Mouse (Mus musculus) hindbrain, embryonic 11.5 days (tissue): Measurements from ENCODE around the gene Cdh13. TPM values are rescaled to one million over a fixed set of nuclear protein-coding genes. Genes with fewer than 3 reads are reported as not detected.

Experiments used
- ATAC-seq: fragments of 200-750 bp; cut with Nextera tagmentation; 2 replicates; pipeline ENCODE4 v1.8.0; 2017; ENCODE audit warnings: mild to moderate bottlenecking, moderate TSS enrichment, moderate library complexity; ENCODE audit not compliant: low FRiP score
- DNase-seq: peaks from one replicate; pipeline ENCODE4 v3.0.0-alpha.2; 2015; ENCODE audit warnings: low spot score
- H3K27ac ChIP-seq: fragments of 300-500 bp; sonication (generic); 2 replicates; pipeline ENCODE4 v1.5.1; 2014; ENCODE audit warnings: mild to moderate bottlenecking, low read depth, low read length
- H3K27me3 ChIP-seq: fragments of 300-500 bp; sonication (generic); 2 replicates; pipeline ENCODE4 v1.6.1; 2014; ENCODE audit warnings: mild to moderate bottlenecking, low read length, moderate library complexity, mixed read lengths; ENCODE audit not compliant: control insufficient read depth, insufficient read depth
- H3K36me3 ChIP-seq: fragments of 300-500 bp; sonication (generic); 2 replicates; pipeline ENCODE4 v1.6.1; 2014; ENCODE audit warnings: mild to moderate bottlenecking, low read length, moderate library complexity, mixed read lengths; ENCODE audit not compliant: control insufficient read depth, insufficient read depth
- H3K4me1 ChIP-seq: fragments of 300-500 bp; sonication (generic); replicated peaks from 2 replicates; pipeline ENCODE4 v1.6.1; 2014; ENCODE audit warnings: low read length, mixed read lengths; ENCODE audit not compliant: control insufficient read depth, insufficient read depth
- H3K4me2 ChIP-seq: fragments of 300-500 bp; sonication (generic); replicated peaks from 2 replicates; pipeline ENCODE4 v1.6.1; 2014; ENCODE audit warnings: mild to moderate bottlenecking, low read depth, low read length
- H3K4me3 ChIP-seq: fragments of 300-500 bp; sonication (generic); 2 replicates; pipeline ENCODE4 v1.5.1; 2014; ENCODE audit warnings: low read depth, low read length
- H3K9ac ChIP-seq: fragments of 300-500 bp; sonication (generic); 2 replicates; pipeline ENCODE4 v1.6.1; 2014; ENCODE audit warnings: low read depth, low read length
- H3K9me3 ChIP-seq: fragments of 300-500 bp; sonication (generic); 2 replicates; pipeline ENCODE4 v1.6.1; 2016; ENCODE audit warnings: low read length; ENCODE audit not compliant: control insufficient read depth
- whole genome bisulfite sequencing: fragments of 180-500 bp; shearing (Covaris S2); extraction: QIAGEN DNeasy Blood & Tissue Kit; methylation state at CpG from one replicate; pipeline ENCODE4 v1.1.7; 2014; 5-methylcytosine and 5-hydroxymethylcytosine counted together
- polyA plus RNA-seq: library from polyadenylated mRNA; unstranded; fragments of >200 nt; fragmentation: Nextera tagmentation; extraction: Ambion mirVana; gene quantifications from 2 replicates; pipeline ENCODE4 v1.2.1, GENCODE M21; 2014

Cdh13 gene
- polyA plus RNA-seq, 1 experiment from 2014 or later = 14.6 TPM

- H3K36me3 ChIP-seq = no peaks in the 10 kb centered on the region
- H3K4me1 ChIP-seq = no peaks in the 10 kb centered on the region
- no peak for DNase-seq
- no peak overlapping the region for H3K4me2 ChIP-seq
- WGBS = 87% methylated on average over 11 of the region's 11 CpGs
- no peak overlapping the region for H3K4me3 ChIP-seq
- H3K27ac ChIP-seq = no peak overlapping the region
- no peaks in the 10 kb centered on the region for H3K9me3 ChIP-seq
- H3K27me3 ChIP-seq = no peaks in the 10 kb centered on the region
- ATAC-seq = no peak
- H3K9ac ChIP-seq = no peak overlapping the region
These were observed 712.2 kb downstream of the Cdh13 start for GRCm38 (mm10) chr8:118995641-118996188.

DNA sequence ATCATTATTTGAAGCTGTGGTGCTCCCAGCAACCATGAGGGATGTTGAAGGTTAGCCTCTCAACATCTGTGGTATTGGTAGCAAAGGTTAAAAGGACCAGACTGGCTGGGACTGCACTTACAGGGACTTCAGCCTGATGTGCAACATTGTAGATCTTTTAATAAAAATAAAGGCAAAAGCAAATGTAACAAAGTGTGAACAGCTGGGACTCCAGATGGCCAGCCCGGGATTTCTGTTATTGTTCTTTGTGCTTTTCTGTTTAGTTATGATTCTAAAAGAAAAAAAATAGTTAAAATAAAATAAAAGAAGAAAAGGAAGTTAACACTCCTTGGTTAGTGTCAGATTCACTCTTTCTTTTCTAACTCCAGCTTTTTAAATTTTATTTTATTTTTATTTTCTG lies 717.1 kb downstream of the Cdh13 start:
- Histone ChIP-seq H3K9ac (no peak overlapping the region), H3K36me3 (no peaks in the 10 kb centered on the region), H3K27me3 (no peaks in the 10 kb centered on the region), H3K27ac (no peak overlapping the region), H3K9me3 (no peaks in the 10 kb centered on the region), H3K4me3 (no peak overlapping the region), H3K4me2 (no peak overlapping the region), H3K4me1 (no peaks in the 10 kb centered on the region)
- 91% methylated on average over 1 of the region's 1 CpGs for WGBS
- no peak for DNase-seq
- no peak for ATAC-seq

DNA sequence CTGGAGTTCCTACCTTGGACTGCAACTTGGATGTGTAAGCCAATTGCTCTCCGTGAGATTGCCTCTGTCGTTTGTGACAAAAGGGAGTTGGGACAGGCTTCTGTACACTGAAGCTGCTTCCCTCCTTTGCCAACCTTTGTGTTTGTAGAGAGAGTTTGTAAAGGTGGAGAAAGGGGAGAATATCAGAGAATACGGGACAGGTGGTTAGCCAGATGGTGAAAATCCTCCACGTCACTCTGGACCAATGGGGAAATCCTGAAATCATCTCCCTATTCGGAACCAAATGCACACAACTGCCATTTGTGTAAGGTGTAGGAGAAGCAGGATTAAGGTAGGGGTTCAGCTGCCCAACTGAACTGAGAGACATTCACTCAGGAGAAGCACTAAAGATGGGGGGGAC lies 721.3 kb downstream of the Cdh13 start:
- no peaks in the 10 kb centered on the region for H3K27me3 ChIP-seq
- H3K4me3 ChIP-seq = no peak overlapping the region
- no peaks in the 10 kb centered on the region for H3K36me3 ChIP-seq
- no peak for ATAC-seq
- H3K4me1 ChIP-seq = no peaks in the 10 kb centered on the region
- H3K4me2 ChIP-seq = no peak overlapping the region
- no peak overlapping the region for H3K9ac ChIP-seq
- H3K9me3 ChIP-seq = no peaks in the 10 kb centered on the region
- H3K27ac ChIP-seq = no peak overlapping the region
- DNase-seq = no peak
- 90% methylated on average over 5 of the region's 5 CpGs for WGBS

- Histone ChIP-seq H3K9me3 (no peaks in the 10 kb centered on the region), H3K27me3 (no peaks in the 10 kb centered on the region), H3K9ac (no peak overlapping the region), H3K4me1 (no peaks in the 10 kb centered on the region), H3K27ac (no peak overlapping the region), H3K4me2 (no peak overlapping the region), H3K36me3 (no peaks in the 10 kb centered on the region), H3K4me3 (no peak overlapping the region)
- 79% methylated on average over 6 of the region's 6 CpGs for WGBS
- DNase-seq = no peak
- ATAC-seq = no peak
These were observed 735.1 kb downstream of the Cdh13 start for GRCm38 (mm10) chr8:119018675-119019074.

DNA sequence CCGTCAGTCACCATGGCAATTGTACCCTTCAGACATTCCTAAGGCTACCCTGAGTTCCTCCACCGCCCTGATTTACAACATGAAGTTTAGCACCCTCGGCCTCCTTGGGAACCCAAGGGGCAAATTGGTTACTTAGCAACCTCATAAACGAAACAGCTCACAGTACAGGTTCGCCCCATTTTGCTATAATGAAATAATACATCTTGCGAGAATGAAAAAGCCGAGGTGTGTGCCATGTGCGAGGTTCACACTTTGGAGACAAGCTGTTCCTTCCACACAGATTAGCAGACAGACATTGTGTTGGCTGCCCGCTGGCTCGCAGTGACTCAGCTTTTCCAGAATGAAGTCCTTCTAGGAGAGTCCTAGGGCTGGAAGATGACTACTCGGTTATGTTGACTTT lies 737.2 kb downstream of the Cdh13 start:
- ATAC-seq (no peak), DNase-seq (no peak)
- no peak overlapping the region for H3K27ac ChIP-seq
- H3K9me3 ChIP-seq = no peaks in the 10 kb centered on the region
- WGBS = 86% methylated on average over 11 of the region's 11 CpGs
- no peak overlapping the region for H3K4me2 ChIP-seq
- no peaks in the 10 kb centered on the region for H3K4me1 ChIP-seq
- H3K4me3 ChIP-seq = no peak overlapping the region
- H3K27me3 ChIP-seq = no peaks in the 10 kb centered on the region
- no peak overlapping the region for H3K9ac ChIP-seq
- H3K36me3 ChIP-seq = no peaks in the 10 kb centered on the region

DNA sequence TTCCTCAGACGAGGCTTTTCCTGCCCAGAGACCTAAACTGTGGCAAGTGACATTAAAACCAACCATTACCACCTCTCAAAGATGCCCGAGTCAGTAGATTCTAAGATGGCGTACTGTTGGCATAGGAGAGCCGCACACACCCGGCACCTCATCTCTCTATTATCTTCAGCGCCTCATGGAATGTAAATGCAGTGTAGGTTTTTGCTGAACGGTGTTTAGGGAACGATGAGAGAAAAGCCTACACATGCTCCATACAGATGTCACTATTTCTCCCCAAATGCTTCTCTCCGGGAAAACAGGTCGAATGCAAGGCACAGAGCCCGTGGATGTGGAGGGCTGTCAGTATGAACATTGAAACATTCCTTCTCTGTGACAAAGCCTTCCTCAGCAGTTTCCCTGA lies 737.9 kb downstream of the Cdh13 start:
- no peak overlapping the region for H3K4me3 ChIP-seq
- no peak for ATAC-seq
- no peaks in the 10 kb centered on the region for H3K27me3 ChIP-seq
- no peaks in the 10 kb centered on the region for H3K36me3 ChIP-seq
- no peak overlapping the region for H3K27ac ChIP-seq
- H3K9ac ChIP-seq = no peak overlapping the region
- 92% methylated on average over 11 of the region's 11 CpGs for WGBS
- no peak overlapping the region for H3K4me2 ChIP-seq
- DNase-seq = no peak
- no peaks in the 10 kb centered on the region for H3K9me3 ChIP-seq
- H3K4me1 ChIP-seq = no peaks in the 10 kb centered on the region

GRCm38 (mm10) chr8:119022301-119022870 lies 738.9 kb downstream of the Cdh13 start:
- no peak overlapping the region for H3K27ac ChIP-seq
- no peak overlapping the region for H3K9ac ChIP-seq
- no peaks in the 10 kb centered on the region for H3K9me3 ChIP-seq
- H3K4me1 ChIP-seq = no peaks in the 10 kb centered on the region
- H3K4me3 ChIP-seq = no peak overlapping the region
- peak; percentile 10 for DNase-seq
- ATAC-seq = no peak
- H3K4me2 ChIP-seq = no peak overlapping the region
- WGBS = 66% methylated on average over 9 of the region's 9 CpGs
- no peaks in the 10 kb centered on the region for H3K36me3 ChIP-seq
- H3K27me3 ChIP-seq = no peaks in the 10 kb centered on the region

GRCm38 (mm10) chr8:119033398-119033797 lies 749.9 kb downstream of the Cdh13 start:
- WGBS = 90% methylated on average over 11 of the region's 11 CpGs
- Histone ChIP-seq H3K9me3 (no peaks in the 10 kb centered on the region), H3K9ac (no peak overlapping the region), H3K4me1 (no peaks in the 10 kb centered on the region), H3K27ac (no peak overlapping the region), H3K4me3 (no peak overlapping the region), H3K36me3 (no peaks in the 10 kb centered on the region), H3K27me3 (no peaks in the 10 kb centered on the region), H3K4me2 (no peak overlapping the region)
- ATAC-seq = no peak
- no peak for DNase-seq

DNA sequence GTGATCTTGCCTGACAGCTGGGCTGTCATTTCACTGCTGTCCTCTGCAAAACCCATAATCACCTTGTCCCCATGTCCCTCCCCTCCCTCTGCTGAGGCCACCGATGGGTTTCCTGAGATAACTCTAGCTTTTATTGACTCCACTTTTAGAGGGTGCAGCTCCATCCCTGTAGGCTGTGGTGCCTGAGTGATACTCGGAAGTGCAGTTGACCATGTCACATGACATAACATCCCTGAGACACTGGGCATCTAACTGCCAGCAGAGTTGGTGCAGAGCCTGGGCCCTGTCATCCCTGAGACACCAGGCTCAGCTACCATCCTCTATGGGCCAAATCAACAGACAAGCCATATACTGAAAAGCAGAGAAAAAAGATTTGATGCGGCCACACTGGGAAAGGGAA lies 750.5 kb downstream of the Cdh13 start:
- Histone ChIP-seq H3K9me3 (no peaks in the 10 kb centered on the region), H3K4me2 (no peak overlapping the region), H3K36me3 (no peaks in the 10 kb centered on the region), H3K27me3 (no peaks in the 10 kb centered on the region), H3K4me3 (no peak overlapping the region), H3K4me1 (no peaks in the 10 kb centered on the region), H3K9ac (no peak overlapping the region), H3K27ac (no peak overlapping the region)
- DNase-seq = no peak
- no peak for ATAC-seq
- 94% methylated on average over 3 of the region's 3 CpGs for WGBS
